Mouse (Mus musculus) neural tube, embryonic 14.5 days (tissue): Measurements from ENCODE around the gene Saa4. TPM values are rescaled to one million over a fixed set of nuclear protein-coding genes. Genes with fewer than 3 reads are reported as not detected.
"Not testable (repeated sequence)": the region's sequence is repeated elsewhere in the genome, so short reads cannot be mapped to it uniquely, and the experiment has no call there.

Source experiments
- ATAC-seq: fragments of 200-750 bp; cut with Nextera tagmentation; 2 replicates; pipeline ENCODE4 v1.8.0; 2017; ENCODE audit warnings: low read depth, mild to moderate bottlenecking, moderate TSS enrichment, moderate library complexity
- H3K27ac ChIP-seq: fragments of 300-500 bp; sonication (generic); 2 replicates; pipeline ENCODE4 v1.5.1; 2014; ENCODE audit warnings: low read depth, mild to moderate bottlenecking, control low read depth, low read length, moderate library complexity, mixed read lengths
- H3K27me3 ChIP-seq: fragments of 300-500 bp; sonication (generic); 2 replicates; pipeline ENCODE4 v1.6.1; 2014; ENCODE audit warnings: low read length; ENCODE audit not compliant: control insufficient read depth, insufficient read depth
- H3K36me3 ChIP-seq: fragments of 300-500 bp; sonication (generic); 2 replicates; pipeline ENCODE4 v1.6.1; 2014; ENCODE audit warnings: low read length, mixed read lengths; ENCODE audit not compliant: control insufficient read depth, insufficient read depth
- H3K4me1 ChIP-seq: fragments of 300-500 bp; sonication (generic); 2 replicates; pipeline ENCODE4 v1.6.1; 2014; ENCODE audit warnings: low read length; ENCODE audit not compliant: control insufficient read depth, insufficient read depth
- H3K4me2 ChIP-seq: fragments of 300-500 bp; sonication (generic); 2 replicates; pipeline ENCODE4 v1.6.1; 2014; ENCODE audit warnings: mild to moderate bottlenecking, low read depth, low read length, control low read depth
- H3K4me3 ChIP-seq: fragments of 300-500 bp; sonication (generic); 2 replicates; pipeline ENCODE4 v1.5.1; 2014; ENCODE audit warnings: low read depth, low read length, control low read depth, mixed read lengths
- H3K9ac ChIP-seq: fragments of 300-500 bp; sonication (generic); replicated peaks from 2 replicates; pipeline ENCODE4 v1.6.1; 2014; ENCODE audit warnings: low read depth, mild to moderate bottlenecking, control low read depth, low read length, mixed read lengths
- H3K9me3 ChIP-seq: fragments of 300-500 bp; sonication (generic); 2 replicates; pipeline ENCODE4 v1.6.1; 2016; ENCODE audit warnings: low read length; ENCODE audit not compliant: control insufficient read depth
- WGBS: fragments of 180-500 bp; shearing (Covaris S2); extraction: QIAGEN DNeasy Blood & Tissue Kit; methylation state at CpG from one replicate; pipeline ENCODE4 v1.1.7; 2014; 5-methylcytosine and 5-hydroxymethylcytosine counted together
- polyA plus RNA-seq: library from polyadenylated mRNA; unstranded; fragments of >200 nt; fragmentation: Nextera tagmentation; extraction: Ambion mirVana; gene quantifications from 2 replicates; pipeline ENCODE4 v1.2.1, GENCODE M21; 2014

The Saa4 gene
- polyA plus RNA-seq, 1 experiment from 2014 or later: not detected

DNA sequence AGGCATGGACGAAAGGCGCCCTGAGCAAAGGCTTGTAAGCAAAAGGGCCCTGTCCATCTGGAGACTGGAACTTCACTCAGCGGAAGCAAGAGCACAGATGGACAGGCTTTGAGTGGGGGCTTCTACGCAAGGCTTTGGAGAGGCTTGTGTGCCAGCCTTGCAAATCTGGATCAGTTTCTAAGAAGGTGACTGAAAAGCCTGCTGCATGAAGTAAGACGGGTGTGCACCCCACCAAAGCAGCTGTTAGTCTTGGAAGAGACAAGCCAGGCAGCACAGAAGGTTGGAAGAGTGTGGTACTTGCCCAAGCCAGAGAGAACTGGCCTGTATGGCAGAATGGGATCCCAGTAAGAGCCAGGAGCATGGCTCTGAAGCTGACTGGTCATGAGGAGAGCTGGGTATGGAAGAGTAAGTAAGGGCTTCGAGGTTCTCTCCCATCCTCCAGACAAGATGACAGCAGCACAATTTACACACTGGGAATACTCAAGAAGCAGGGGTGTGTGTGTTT lies 31.8 kb downstream of the Saa4 start:
- WGBS: 94% methylated on average over 6 of the region's 6 CpGs
- no peaks in the 10 kb centered on the region for H3K27me3 ChIP-seq
- H3K4me1 ChIP-seq: no peaks in the 10 kb centered on the region
- no peak overlapping the region for H3K4me3 ChIP-seq
- no peak overlapping the region for H3K9ac ChIP-seq
- no peak for ATAC-seq
- no peaks in the 10 kb centered on the region for H3K9me3 ChIP-seq
- peaks cover 54% of the 10 kb centered on the region for H3K36me3 ChIP-seq
- no peak overlapping the region for H3K4me2 ChIP-seq
- H3K27ac ChIP-seq: no peak overlapping the region

DNA sequence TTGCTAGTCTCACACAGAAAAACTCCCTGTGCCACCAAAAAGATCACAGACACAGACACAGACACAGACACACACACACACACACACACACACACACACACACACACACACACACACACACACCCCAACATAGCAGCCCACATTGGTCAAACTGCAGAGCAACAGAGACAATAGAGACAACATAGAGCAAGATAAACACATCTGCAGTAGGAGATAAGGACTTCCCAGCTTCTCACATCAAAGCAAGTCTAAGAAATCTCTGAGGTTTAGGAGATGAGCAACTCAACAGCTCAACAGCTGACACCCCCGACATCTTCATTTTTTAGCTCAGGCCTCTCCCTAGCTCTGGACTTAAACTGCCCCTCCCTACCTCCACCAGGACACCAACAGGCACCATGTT lies 35.6 kb downstream of the Saa4 start:
- Histone ChIP-seq H3K4me1 (no peaks in the 10 kb centered on the region), H3K27me3 (no peaks in the 10 kb centered on the region), H3K9me3 (no peaks in the 10 kb centered on the region), H3K9ac (no peak overlapping the region), H3K4me2 (no peak overlapping the region), H3K4me3 (no peak overlapping the region), H3K36me3 (peaks cover 33% of the 10 kb centered on the region), H3K27ac (no peak overlapping the region)
- no peak for ATAC-seq
- WGBS: 92% methylated on average over 1 of the region's 1 CpGs

DNA sequence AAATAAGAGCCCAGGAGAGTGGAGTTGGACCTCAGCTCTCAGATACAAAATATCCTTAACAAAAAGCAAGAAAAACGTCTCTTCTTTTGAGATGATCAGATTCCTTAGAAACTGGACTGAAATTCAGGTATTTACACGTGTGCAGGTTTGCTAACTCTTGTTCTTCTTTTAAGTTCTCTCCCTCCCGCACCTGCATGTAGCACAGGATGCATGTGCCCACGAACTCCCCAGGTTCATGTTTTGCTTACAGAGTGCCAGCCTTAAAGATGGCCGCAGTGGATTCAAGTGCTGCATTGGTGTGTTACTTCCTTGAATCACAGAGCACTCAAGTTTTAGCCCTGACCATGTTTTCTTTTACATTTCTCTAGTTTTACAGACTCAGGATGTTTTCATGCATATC lies 45.6 kb downstream of the Saa4 start:
- H3K4me2 ChIP-seq: no peak overlapping the region
- peaks cover 12% of the 10 kb centered on the region; the same call in 1 of the 2 replicates for H3K36me3 ChIP-seq
- H3K9ac ChIP-seq: no peak overlapping the region
- H3K27me3 ChIP-seq: no peaks in the 10 kb centered on the region
- 84% methylated on average over 5 of the region's 5 CpGs for WGBS
- no peak overlapping the region for H3K4me3 ChIP-seq
- H3K4me1 ChIP-seq: no peaks in the 10 kb centered on the region
- no peak for ATAC-seq
- H3K9me3 ChIP-seq: no peaks in the 10 kb centered on the region
- no peak overlapping the region for H3K27ac ChIP-seq

GRCm38 (mm10) chr7:46680732-46681131 lies 51.7 kb downstream of the Saa4 start:
- H3K9ac ChIP-seq: no peak overlapping the region
- no peak for ATAC-seq

DNA sequence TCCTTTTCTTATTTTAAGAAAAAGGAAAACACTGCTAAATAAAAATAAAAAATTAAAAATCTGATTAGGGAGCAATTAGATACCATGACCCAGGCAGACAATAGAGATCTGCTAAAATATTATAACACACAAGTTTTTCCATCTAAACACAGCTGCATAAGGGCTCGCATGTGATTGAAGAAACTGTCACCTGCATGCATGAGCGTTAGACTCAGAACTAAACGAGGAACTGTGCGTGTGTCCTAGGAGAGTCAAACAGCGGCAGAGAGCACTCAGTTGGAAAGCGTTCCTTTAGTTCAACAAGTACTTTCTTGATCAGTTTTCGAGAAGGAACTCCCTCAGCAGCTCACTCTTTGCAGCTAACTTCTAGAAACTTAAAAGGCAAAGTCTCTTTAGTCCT lies 53.4 kb downstream of the Saa4 start:
- ATAC-seq, H3K27me3 ChIP-seq, H3K4me2 ChIP-seq, H3K9me3 ChIP-seq, H3K27ac ChIP-seq, H3K36me3 ChIP-seq, H3K4me1 ChIP-seq, H3K9ac ChIP-seq, H3K4me3 ChIP-seq: not testable (repeated sequence)
- 88% methylated on average over 7 of the region's 7 CpGs for WGBS

More at GRCm38 (mm10) chr7:46680732-46681131, 51.7 kb downstream of the Saa4 start:
- no peaks in the 10 kb centered on the region for H3K27me3 ChIP-seq
- H3K4me2 ChIP-seq: no peak overlapping the region
- H3K4me3 ChIP-seq: no peak overlapping the region
- no peaks in the 10 kb centered on the region for H3K9me3 ChIP-seq
- H3K27ac ChIP-seq: no peak overlapping the region
- no peaks in the 10 kb centered on the region for H3K36me3 ChIP-seq
- H3K4me1 ChIP-seq: no peaks in the 10 kb centered on the region; the same call in 1 of the 2 replicates

DNA sequence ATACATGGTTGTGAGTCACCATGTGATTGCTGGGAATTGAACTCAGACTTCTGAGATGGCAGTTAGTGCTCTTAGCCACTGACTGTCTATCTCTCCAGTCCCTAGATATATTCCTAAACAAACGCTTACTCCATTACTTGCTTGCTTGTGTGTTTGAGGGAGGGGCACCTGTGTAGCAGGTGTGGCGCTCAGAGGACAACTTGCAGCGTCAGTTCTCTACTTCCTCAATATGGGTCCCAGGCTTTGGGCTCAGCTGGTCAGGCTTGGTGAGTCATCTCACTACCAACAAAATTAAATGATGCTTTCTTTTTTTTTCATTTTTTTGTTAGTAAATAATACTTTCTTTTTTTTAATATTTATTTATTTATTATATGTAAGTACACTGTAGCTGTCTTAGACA lies 54.0 kb downstream of the Saa4 start:
- Histone ChIP-seq H3K9ac (no peak overlapping the region), H3K36me3 (no peaks in the 10 kb centered on the region), H3K9me3 (no peaks in the 10 kb centered on the region), H3K4me2 (no peak overlapping the region), H3K4me1 (no peaks in the 10 kb centered on the region; the same call in 1 of the 2 replicates), H3K4me3 (no peak overlapping the region), H3K27me3 (no peaks in the 10 kb centered on the region), H3K27ac (no peak overlapping the region)
- no peak for ATAC-seq
- WGBS: 92% methylated on average over 3 of the region's 3 CpGs

Other genes starting within 250 kb of the Saa4 start
- gene Sergef, start 92.8 kb downstream of the Saa4 start, polyA plus RNA-seq: 35.8 and 46.3 TPM in 2 replicates
- 0.43 and 0.76 TPM in 2 replicates for gene Tph1, start 60.1 kb downstream of the Saa4 start, polyA plus RNA-seq
- 15.4 and 16.7 TPM in 2 replicates for gene Saal1, start 21.9 kb downstream of the Saa4 start, polyA plus RNA-seq
- 0.49 and 1.0 TPM in 2 replicates for gene Saa3, start 16.9 kb downstream of the Saa4 start, polyA plus RNA-seq
- not detected in 2 replicates for gene Saa1, start 10.4 kb upstream of the Saa4 start, polyA plus RNA-seq
- gene Saa2, start 19.2 kb upstream of the Saa4 start, polyA plus RNA-seq: not detected in 2 replicates
- gene Hps5, start 63.5 kb upstream of the Saa4 start, polyA plus RNA-seq: 14.0 and 14.8 TPM in 2 replicates
- 40.5 and 44.9 TPM in 2 replicates for gene Gtf2h1, start 63.5 kb upstream of the Saa4 start, polyA plus RNA-seq
- gene Ldha, start 108.9 kb upstream of the Saa4 start, polyA plus RNA-seq: 427 and 481 TPM in 2 replicates
- 0.19 TPM in 1 of 2 replicates, not detected in the other for gene Ldhc, start 128.6 kb upstream of the Saa4 start, polyA plus RNA-seq
- gene Tsg101, start 187.4 kb upstream of the Saa4 start, polyA plus RNA-seq: 384 and 385 TPM in 2 replicates
- gene Uevld, start 225.9 kb upstream of the Saa4 start, polyA plus RNA-seq: 5.2 and 5.5 TPM in 2 replicates